Mouse (Mus musculus) R1 (cell line): ENCODE results near the gene Tfap2a.

Source experiments
- DNase-seq: peaks from one replicate; pipeline ENCODE4 v3.0.0-alpha.2; 2018; ENCODE audit warnings: low read depth, low spot score

The Tfap2a gene

DNA sequence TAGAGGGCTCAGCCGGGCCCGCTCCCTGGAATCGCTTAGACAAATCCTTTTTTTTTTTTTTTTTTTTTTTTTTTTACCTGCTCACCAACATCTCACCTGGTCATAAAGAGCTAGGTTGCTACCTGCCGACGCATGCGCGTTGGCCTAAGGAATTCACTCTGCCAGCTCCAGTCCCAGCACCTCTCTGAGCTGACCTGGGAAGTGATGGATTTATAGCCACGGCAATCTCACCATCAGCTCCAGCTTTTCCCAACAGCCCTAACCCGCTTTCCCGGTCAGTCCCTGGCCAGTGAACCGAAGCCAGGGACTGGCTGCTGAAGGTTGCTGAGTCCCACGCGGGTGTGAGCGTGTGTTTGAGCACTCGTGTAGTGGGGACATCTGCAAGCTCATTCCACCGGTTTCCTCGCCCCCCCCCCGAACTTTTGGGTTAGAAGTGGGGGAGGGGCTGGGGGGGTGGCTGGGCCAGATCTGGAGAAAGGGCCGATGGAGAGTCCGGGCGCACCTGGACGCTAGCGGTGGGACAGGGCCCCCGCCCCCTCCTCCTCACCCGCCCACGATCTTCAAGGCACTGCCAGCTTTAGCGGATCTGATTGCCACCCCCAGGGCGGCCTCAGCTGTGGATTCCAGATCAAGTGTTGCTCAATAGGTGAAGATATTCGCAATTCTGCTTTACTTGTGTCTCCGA lies at the start of gene Tfap2a:
TSS of gene Tfap2a (minus strand) at position 181 of the 685 bp plus-strand sequence.
- DNase-seq = no peak

DNA sequence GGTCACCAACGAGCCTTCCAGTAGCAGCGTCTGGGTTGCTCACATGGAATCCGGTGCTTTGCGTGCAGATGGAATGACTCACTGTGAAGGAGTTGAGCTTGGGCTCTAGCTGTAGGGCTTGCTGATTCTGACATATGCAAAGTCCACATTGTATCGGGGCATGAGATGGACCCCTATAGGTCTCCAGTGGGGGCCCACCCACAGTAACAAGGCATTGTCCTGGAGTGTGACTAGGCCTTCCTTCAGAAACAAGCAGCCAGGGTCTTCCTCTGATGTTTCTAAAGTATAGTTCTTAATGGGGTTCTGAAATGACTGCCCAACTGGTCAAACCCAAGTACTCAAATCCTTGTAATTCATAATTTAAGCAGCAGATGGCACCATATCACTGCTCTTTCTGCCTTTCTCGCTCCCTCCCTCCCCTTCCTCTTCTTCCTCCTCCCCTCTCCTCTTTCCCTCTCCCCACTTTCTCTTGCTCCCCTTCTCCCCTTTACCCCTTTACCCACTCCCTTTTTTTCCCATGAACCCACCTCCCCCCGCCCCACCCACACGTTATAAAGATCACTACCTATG lies 46.1 kb upstream of the Tfap2a start:
- peak; percentile 44 for DNase-seq

DNA sequence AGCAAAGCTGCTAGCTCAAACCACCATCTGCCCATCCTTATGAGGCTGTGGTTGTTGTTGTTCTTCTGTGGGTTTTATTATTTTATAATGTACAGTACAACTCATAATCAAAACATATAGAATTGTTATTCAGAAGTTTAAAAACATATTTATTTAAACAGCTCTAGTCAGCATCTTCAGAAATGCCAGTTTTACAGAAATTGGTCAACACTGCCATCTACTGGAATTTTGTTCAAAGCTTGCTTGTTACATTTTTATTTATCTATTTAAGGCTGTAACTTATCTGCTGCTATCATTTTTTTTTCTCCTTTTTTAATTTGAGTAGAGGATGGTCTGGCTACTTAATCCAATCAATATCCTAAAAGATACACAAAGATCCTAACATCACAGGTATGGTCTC lies 19.8 kb upstream of the Tfap2a start:
- peak; percentile 30 for DNase-seq

DNA sequence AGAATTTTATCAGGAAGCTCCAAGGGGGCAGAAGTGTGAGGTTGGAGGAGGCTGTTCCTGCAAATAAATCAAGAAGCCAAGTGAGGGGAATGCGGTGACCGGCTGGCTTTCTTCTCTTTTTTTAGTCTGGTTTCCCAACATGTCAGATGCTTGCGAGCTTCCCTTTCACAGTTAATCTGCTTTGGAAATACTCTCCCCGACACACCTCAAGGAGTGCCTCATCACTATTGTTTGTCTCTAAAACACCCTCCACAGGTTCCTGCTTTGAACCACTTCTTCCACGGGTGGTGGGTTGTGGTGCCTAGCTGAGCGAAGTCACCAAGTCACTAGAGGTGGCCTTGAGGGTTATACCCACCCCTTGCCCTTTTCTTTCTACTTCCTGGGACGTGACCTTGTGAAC lies 18.2 kb upstream of the Tfap2a start:
- DNase-seq = peak; percentile 73

DNA sequence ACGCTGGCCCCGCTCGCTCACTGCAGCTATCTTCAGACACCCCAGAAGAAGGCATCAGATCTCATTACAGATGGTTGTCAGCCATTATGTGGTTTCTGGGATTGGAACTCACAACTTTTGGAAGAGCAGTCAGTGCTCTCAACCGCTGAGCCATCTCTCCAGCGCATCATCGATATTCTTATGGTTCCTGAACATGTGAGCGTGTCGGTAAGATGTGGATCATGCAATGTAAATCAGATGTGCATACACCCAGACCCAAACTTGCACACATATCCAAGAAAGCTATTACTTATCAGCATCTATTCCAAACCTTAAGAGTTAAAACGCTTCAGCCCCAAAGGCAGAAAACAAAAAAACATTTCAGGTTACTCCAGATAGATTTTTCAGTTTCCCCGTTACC lies 15.9 kb upstream of the Tfap2a start:
- no peak for DNase-seq

DNA sequence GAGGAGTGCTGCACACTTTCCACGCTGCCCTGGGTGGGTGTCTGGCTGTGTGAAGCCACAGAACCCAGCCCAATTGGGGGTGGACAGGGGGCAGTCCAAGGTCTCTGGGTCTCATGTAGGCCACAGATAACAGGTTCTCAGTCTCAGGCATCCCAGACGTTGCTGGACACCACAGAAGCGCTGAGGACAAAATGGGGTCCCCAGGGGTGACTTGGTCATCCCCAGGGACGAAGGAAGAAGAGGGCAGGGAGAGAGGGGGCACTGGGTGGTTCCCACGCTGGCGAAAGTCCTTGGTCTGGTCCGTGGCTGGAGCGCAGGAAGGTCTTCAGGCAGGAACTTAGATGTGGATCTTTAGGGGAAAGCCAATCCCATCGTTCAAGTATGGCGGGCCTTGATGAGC lies 13.7 kb upstream of the Tfap2a start:
- no peak for DNase-seq

DNA sequence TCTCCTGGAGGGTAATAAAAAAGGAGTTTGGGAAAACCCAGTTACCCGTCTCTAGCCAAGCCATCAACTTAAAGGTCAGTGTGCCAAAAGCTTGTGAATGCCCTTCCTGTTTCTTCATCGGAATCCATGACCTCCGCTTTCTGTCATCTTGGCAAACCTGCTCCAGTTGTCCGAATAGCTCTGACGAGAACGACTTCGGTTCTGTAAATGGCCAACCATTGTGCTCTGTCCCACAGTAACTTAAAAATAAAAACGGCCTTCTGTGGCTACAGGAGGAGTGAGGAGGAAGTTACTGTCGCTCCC lies 11.4 kb upstream of the Tfap2a start:
- DNase-seq = no peak

DNA sequence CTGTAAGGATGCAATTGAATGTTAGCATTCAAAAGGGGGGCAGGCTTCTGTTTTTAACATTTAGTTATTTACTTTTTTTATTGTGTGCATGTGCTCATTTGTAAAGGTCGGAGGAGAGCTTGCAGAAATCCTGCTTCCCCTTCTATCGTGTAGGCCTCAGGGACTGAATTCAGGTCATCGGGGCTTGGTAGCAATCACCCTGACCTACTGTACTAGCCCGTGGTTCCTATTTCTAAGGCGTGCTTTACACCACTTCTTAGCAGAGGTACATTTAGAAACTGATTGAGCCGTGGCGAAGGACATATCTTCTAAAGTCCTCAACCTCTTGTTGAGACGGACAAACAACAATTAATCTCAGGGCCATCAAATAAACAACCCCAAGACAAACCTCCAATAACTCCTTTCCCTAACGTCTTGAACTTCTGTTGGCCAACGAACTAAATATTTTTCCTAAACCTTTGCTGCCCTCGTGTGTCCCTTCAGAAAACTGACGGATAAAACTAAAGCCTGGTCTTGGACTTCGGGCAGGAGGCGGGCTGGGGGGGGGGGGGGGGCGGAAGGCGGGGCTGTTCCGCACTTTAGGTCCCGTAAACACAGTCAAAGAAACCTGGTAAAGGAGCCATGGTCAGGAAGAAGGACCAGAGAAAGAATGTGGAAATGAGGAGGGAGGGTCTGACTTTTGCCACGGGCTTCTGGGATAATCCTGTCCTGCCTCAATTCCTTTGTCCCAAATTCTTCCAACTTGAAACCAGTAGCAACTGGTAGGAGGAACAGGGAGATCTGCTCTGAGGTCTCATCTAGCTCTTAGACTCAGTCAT lies 10.8 kb upstream of the Tfap2a start:
- peak; percentile 93 for DNase-seq

DNA sequence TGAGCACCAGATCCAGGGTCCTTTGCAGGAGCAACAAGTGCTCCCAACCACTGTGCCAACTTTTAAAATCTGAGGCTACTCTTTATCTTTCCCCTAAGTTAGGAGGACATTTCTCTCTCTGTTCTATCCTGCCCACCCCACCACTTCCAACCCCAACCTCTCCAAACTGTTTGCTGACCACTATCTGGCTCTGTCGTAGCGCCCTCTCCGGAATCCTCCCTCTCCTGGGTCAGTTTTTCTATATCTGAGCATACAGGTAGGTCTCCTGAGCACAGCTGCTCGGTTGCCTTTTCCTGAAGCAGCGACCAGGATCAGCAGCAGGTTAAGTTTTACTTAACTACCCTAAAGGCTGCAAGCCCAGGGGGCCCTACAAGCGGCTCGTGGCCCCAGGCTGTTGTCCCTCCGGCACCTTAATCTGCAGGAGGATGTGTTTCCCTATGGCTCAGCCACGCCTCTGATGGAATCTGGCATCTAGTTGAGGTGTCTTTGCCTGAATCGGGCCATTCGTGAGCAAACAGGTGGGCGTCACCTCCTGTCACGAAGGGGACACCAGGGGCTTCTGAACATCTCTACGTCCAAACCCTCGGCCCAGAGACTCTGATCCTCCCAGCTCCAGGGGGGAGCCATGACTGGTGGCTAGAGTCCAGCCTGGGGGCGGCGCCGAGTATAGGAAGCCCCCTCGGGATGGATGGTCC lies 6.1 kb upstream of the Tfap2a start:
- peak; percentile 56 for DNase-seq

DNA sequence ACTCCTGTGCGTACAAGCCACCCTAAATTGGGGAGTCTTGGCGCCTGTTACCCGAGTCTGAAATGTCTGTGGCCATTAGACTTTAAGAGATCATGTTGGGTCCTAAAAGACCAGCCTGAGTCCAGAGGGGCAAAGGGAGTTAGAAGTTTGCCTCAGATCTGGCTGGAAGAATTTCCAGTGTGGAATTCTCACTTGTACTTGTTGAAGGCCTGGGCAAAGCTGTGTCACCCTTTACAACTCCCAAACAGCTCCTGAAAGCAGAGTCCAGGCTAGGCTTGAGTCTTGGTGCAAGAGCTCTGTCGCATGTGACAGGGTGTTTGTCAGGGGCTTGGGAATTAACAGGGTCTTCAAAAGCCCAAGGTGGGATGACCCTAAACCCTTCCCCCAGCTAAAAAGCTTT lies 5.0 kb upstream of the Tfap2a start:
- no peak for DNase-seq

DNA sequence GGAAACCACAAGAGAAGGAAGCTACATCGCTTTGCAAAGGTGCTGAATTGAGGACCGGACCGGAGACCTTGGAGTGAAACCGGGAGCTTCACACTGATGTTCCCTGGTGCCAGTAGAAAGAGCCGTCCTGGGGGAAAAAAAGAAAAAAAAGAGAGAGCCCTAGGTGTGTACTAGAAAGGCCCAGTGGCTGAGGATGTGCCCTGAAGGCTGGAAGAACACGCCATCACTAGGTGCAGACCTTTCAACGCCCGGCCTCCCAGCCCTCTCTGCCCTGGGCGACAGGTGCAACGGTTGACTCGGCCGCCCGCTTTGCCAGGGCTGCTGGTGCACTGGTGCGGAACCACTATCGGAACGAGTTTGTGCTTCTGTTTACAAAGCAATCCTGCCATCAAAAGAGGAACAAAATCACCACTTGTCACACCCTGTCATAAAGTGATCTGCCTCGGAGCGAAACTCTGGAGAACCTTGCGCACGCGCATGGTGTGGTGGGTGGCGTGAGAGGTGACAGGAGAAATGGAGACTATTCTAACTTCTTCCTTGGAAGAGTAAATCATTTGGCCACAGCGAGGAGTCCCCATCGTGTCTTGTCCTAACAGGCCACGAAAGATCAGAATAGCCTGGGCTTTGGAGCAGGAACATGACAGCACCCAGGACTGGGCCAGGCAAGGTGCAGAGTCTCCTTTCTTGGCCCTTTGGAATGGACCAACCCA lies 3.8 kb upstream of the Tfap2a start:
- no peak for DNase-seq

DNA sequence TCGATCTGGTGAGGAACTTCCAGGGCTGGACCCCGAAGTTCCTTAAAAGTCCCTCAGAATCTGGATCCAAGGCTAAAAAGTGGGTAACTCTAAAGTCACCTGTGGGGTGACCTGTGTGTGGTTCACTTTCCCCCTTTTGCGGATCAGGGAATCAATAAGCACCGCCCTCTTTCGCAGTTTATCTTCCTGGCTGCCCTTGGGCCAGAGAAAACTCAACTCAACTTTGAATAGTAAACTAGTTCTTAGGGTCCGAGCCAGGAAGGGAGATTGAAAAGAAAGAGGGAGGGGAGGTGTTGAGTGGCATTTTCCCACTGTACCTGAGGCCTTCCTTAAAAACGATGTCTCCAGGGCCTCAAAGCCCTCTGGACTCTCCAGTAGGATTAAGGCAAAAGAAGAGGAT lies 3.3 kb upstream of the Tfap2a start:
- DNase-seq = no peak

DNA sequence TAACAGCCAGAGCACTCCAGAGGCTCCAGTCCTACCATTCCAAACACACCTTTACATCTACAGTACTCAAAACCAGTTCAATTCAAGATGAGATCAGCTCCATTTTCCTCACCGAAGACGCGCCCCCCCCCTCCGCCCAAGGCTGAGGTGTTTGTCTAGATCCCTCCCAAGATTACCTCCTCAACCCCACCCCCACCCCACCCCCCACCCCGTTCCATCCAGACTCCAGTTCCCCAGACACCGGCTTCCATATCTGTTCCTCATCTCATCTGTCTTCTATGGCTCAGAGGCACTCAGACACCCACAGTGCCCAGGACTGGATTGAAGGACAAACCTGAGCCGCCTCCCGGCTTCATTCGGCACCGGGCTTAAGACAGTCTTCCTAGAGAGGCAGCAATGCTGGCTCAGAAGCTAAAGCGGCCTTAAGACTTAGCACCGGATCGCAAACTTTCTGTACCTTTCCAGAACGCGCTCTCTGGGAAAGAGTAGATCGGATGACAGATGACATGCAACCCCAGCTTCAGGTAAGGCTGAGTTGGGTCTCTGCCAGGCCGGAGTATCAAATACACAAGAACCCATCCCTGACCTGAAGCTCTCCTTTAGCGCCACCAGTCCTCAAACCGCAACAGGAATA lies 2.7 kb upstream of the Tfap2a start:
- DNase-seq = no peak

DNA sequence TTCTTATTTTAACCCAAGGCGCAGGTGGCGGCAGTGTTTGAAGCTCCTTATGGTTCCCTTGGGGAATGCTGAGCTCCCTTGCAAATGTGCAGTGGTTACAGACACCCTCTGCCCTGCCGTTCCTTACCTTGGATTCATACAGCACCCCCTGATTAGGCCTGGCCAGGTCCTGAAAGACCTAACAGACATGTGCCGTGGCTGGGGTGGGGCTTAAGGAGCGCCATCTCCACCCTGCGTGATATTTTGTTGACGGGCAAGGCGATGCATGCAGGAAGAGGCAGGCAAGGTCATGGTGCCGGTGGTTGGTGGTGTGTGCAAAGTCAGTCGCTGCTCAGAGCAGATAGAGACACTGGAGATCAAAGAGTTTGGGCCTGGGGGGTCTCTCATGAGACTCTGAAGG lies 1.7 kb upstream of the Tfap2a start:
- DNase-seq = no peak

DNA sequence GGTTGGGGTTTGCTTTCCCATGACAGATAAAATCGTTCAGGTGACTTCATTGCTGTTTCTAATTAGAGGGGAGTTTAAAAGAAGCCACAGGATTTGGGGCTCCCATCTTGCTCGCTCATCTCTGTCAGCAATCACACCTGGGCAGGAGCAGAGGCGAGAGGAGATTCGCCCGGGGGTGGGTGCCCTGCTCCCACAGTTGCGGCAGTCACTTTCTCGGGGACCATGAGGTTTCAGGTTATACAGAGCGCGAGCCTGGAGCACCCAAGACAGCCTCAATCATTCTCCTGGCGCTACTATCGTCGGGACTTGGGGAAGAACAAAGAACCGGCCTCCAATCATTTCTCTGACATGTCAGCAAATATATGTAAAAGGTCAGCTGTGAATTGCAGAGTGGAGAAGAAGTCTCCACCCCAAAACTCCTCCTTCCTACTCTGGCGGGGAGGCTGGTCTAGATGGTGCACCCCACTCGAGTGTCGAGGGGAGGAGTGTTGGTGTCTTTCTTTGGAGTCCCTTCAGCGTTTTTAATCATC lies 1.0 kb upstream of the Tfap2a start:
- no peak for DNase-seq

DNA sequence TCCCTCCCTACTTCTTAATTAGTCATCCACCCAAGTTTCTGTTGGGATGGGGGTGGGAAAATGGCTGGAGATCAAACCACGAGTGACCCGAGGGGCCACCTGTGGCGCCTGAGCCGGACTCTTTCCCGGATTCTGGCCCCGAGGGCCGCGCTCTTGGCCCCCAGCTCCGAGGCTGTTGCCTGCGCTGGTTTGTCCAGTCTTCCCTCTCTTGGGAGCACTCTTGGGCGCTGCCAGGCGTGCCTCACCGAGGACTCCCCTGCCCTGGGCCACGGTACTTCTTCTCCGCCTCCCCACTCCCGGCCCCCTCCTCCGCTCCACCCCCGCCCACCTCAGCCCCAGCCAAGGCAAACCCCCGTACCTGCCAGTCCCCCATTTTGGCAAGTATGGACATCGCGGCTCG lies 415 bp downstream of the Tfap2a start:
- no peak for DNase-seq

DNA sequence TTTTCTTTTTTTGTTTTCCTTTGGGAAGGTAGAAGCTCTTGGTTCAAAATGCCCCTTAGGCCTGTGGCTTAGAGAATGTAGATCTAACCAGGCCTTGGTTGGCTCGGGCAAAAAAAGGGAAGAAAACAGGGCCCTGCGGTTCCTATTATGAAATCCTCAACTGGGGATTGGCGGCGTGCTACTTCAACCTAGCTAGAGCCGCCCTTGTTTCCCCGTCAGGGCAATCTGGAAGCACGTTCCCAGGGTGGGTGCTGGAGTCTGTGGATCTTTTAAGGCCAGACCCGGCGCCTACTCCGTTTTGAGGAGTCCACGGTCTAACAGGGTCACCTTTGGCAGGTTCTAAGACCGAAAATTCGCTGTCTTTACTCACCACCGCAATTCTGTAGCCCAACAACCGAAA lies 1.1 kb downstream of the Tfap2a start:
- DNase-seq = no peak

DNA sequence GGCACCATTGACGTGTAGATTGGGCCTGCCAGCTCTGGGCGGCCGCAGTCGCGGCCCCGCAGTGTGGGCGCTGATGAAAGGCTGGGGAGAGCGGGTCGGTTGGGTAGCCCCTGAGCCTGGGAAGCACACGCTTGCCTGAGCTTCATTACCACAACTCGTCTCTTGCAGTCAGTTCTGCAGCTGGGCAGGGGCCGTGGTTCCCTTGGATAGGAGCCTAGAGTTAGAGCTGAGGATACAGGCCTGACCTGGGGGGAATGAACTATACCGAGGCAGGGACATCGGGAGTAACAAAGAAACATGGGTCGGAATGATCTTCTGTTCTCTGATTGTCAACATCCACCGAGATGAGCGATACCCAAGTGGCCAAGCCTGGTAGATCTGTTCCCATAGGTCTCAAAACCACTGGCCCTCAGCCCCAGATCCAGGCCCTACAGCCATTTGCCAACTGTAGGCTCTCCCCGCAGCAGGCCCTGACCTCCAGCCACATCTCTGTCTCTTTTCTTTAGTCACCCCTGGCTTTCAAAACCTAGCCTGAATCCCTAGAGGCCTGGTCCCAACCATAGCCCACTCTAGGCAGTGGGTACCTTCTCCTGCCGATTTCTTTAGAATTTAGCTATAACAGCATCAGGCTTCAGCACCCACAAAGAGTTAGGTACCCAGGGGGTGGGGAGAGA lies 1.9 kb downstream of the Tfap2a start:
- DNase-seq = peak; percentile 38

DNA sequence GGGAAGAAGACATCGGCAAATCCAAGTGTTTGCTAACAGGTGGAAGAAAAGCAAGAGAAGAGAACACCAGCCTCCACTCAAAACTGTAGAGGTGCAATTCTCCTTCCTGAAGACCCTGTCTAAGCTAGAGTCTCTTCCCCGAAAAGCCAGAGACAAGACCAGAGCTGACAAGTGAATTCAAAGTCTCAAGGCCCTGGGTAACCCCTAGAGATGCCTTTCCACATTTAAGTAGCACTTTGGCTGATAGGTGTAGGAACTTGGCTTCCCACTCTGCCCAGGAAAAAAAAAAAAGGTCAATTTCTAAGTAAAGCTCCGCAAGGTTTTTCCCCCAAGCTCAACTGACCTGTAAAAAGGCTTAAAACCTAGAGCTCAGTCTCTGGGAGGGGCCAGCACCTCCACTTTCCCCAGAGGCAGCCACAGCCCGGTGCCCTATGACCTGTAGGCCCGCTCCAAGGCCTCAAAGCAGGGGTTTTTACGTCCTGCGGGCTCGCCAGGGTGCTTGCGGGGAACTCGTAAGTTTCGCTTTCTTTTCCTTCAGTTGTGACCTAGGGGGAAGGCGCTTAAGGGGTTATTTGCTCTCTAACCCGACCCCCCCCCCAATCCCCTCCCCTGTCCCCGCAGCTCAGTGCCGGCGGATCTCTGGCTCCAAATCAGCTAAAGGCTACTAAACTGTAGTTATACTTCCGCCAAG lies 2.6 kb downstream of the Tfap2a start:
- DNase-seq = no peak
